Mouse (Mus musculus) heart, embryonic 14.5 days (tissue): ENCODE results near the gene Atg9b. TPM values are rescaled to one million over a fixed set of nuclear protein-coding genes. Genes with fewer than 3 reads are reported as not detected.

ENCODE experiments used
- ATAC-seq: fragments of 200-750 bp; cut with Nextera tagmentation; 2 replicates; pipeline ENCODE4 v1.8.0; 2017; ENCODE audit warnings: low read depth, moderate TSS enrichment; ENCODE audit not compliant: insufficient number of reproducible peaks, insufficient read depth, low FRiP score
- H3K27ac ChIP-seq, 2 experiments: fragments of 200-500 bp in 1 of 2; fragments of 300-500 bp in 1 of 2; sonication (generic) in 1 of 2; replicated peaks in 1 of 2; 2 replicates each; pipeline ENCODE4 v1.5.1; 2012 to 2014; ENCODE audit warnings: low read depth in 2 of 2, low read length in 2 of 2, control low read depth in 1 of 2, mild to moderate bottlenecking in 1 of 2, mixed read lengths in 1 of 2; ENCODE audit not compliant: control insufficient read depth in 1 of 2, insufficient read depth in 1 of 2
- H3K27me3 ChIP-seq: fragments of 300-500 bp; sonication (generic); 2 replicates; pipeline ENCODE4 v1.6.1; 2014; ENCODE audit warnings: mild to moderate bottlenecking, low read length, control low read depth; ENCODE audit not compliant: control insufficient read depth, insufficient read depth
- H3K36me3 ChIP-seq: fragments of 300-500 bp; sonication (generic); 2 replicates; pipeline ENCODE4 v1.6.1; 2014; ENCODE audit warnings: mild to moderate bottlenecking, control low read depth, low read length, mixed read lengths; ENCODE audit not compliant: control insufficient read depth, insufficient read depth
- H3K4me1 ChIP-seq, 2 experiments: fragments of 200-500 bp in 1 of 2; fragments of 300-500 bp in 1 of 2; sonication (generic) in 1 of 2; 2 replicates each; pipeline ENCODE4 v1.6.1; 2012 to 2014; ENCODE audit warnings: low read length in 2 of 2, control low read depth in 1 of 2, mixed read lengths in 1 of 2; ENCODE audit not compliant: control insufficient read depth in 2 of 2, insufficient read depth in 2 of 2
- H3K4me2 ChIP-seq: fragments of 300-500 bp; sonication (generic); 2 replicates; pipeline ENCODE4 v1.6.1; 2014; ENCODE audit warnings: mild to moderate bottlenecking, low read length
- H3K4me3 ChIP-seq, 2 experiments: fragments of 200-500 bp in 1 of 2; fragments of 300-500 bp in 1 of 2; sonication (generic) in 1 of 2; 2 replicates each; pipeline ENCODE4 v1.5.1; 2012 to 2014; ENCODE audit warnings: low read length in 2 of 2, mild to moderate bottlenecking in 2 of 2, control low read depth in 1 of 2, low read depth in 1 of 2, moderate library complexity in 1 of 2; ENCODE audit not compliant: control insufficient read depth in 1 of 2, insufficient read depth in 1 of 2
- H3K9ac ChIP-seq: fragments of 300-500 bp; sonication (generic); 2 replicates; pipeline ENCODE4 v1.6.1; 2014; ENCODE audit warnings: mild to moderate bottlenecking, low read length
- H3K9me3 ChIP-seq: fragments of 300-500 bp; sonication (generic); 2 replicates; pipeline ENCODE4 v1.6.1; 2016; ENCODE audit warnings: low read length, control low read depth; ENCODE audit not compliant: control insufficient read depth
- WGBS: fragments of 180-500 bp; shearing (Covaris S2); extraction: QIAGEN DNeasy Blood & Tissue Kit; methylation state at CpG from one replicate; pipeline ENCODE4 v1.1.7; 2014; 5-methylcytosine and 5-hydroxymethylcytosine counted together
- polyA plus RNA-seq: library from polyadenylated mRNA; unstranded; fragments of >200 nt; fragmentation: Nextera tagmentation; extraction: Ambion mirVana; gene quantifications from 2 replicates; pipeline ENCODE4 v1.2.1, GENCODE M21; 2014

Atg9b gene
- polyA plus RNA-seq, 1 experiment from 2014 or later, result 1.5 TPM

- WGBS, result 54% methylated on average over 4 of the region's 4 CpGs
Observed at GRCm38 (mm10) chr5:24356764-24357163, 35.2 kb downstream of the Atg9b start.

GRCm38 (mm10) chr5:24353327-24353726 is 38.6 kb downstream of the Atg9b start:
- peak overlapping the region; percentile 7 to 16; a peak in 3 of 4 replicates for H3K4me3 ChIP-seq
- no peaks in the 10 kb centered on the region for H3K27me3 ChIP-seq
- no peak for ATAC-seq
- H3K9ac ChIP-seq, result peak overlapping the region; percentile 99
- 12% methylated on average over 4 of the region's 4 CpGs for WGBS
- peaks cover 32 to 39% of the 10 kb centered on the region in 2 experiments for H3K4me1 ChIP-seq
- peak overlapping the region; percentile 89 to 99 for H3K27ac ChIP-seq
- H3K36me3 ChIP-seq, result no peaks in the 10 kb centered on the region
- H3K4me2 ChIP-seq, result peak overlapping the region; percentile 94
- H3K9me3 ChIP-seq, result no peaks in the 10 kb centered on the region

More at GRCm38 (mm10) chr5:24356764-24357163, 35.2 kb downstream of the Atg9b start:
- Histone ChIP-seq H3K9me3 (no peaks in the 10 kb centered on the region), H3K4me1 (peaks cover 27 to 29% of the 10 kb centered on the region in 2 experiments), H3K4me2 (no peak overlapping the region), H3K36me3 (no peaks in the 10 kb centered on the region), H3K27ac (no peak overlapping the region), H3K4me3 (no peak overlapping the region), H3K9ac (no peak overlapping the region), H3K27me3 (no peaks in the 10 kb centered on the region)
- no peak for ATAC-seq

- peaks cover 38 to 49% of the 10 kb centered on the region in 2 experiments for H3K4me1 ChIP-seq
- peak overlapping the region; percentile 96 to 99 for H3K27ac ChIP-seq
- no peaks in the 10 kb centered on the region for H3K9me3 ChIP-seq
- WGBS, result 1% methylated on average over 24 of the region's 24 CpGs
- peaks cover 7% of the 10 kb centered on the region for H3K36me3 ChIP-seq
- ATAC-seq, result peak; percentile 82
- H3K9ac ChIP-seq, result peak overlapping the region; percentile 99
- H3K27me3 ChIP-seq, result no peaks in the 10 kb centered on the region
- H3K4me2 ChIP-seq, result peak overlapping the region; percentile 94
- peak overlapping the region; percentile 59 to 86 for H3K4me3 ChIP-seq
Observed at GRCm38 (mm10) chr5:24352251-24352859, 39.6 kb downstream of the Atg9b start.

GRCm38 (mm10) chr5:24351701-24352171 is 40.2 kb downstream of the Atg9b start:
- H3K4me2 ChIP-seq, result peak overlapping the region; percentile 94
- peak overlapping the region; percentile 96 to 99 for H3K27ac ChIP-seq
- peak; percentile 75 for ATAC-seq
- no peaks in the 10 kb centered on the region for H3K9me3 ChIP-seq
- H3K4me3 ChIP-seq, result peak overlapping the region; percentile 79 to 86
- no peaks in the 10 kb centered on the region for H3K27me3 ChIP-seq
- peak overlapping the region; percentile 99 for H3K9ac ChIP-seq
- peaks cover 14% of the 10 kb centered on the region for H3K36me3 ChIP-seq
- H3K4me1 ChIP-seq, result peaks cover 38 to 50% of the 10 kb centered on the region in 2 experiments
- WGBS, result 1% methylated on average over 35 of the region's 41 CpGs

GRCm38 (mm10) chr5:24351278-24351677 is 40.7 kb downstream of the Atg9b start, which contains the start of gene Kcnh2:
Kcnh2 (minus strand) TSS chr5:24351604.
- Histone ChIP-seq H3K4me3 (peak within 1 kb of the TSS; percentile 79 to 86), H3K27ac (peak within 1 kb of the TSS; percentile 96 to 99), H3K4me2 (peak within 1 kb of the TSS; percentile 94), H3K36me3 (peaks cover 18% of the 10 kb centered on the region), H3K27me3 (no peaks in the 10 kb centered on the region), H3K4me1 (peaks cover 38 to 50% of the 10 kb centered on the region in 2 experiments), H3K9ac (peak within 1 kb of the TSS; percentile 99), H3K9me3 (no peaks in the 10 kb centered on the region)
- ATAC-seq, result no peak
- WGBS, result under 1% methylated on average over 31 of the region's 53 CpGs

- peak overlapping the region; percentile 99 for H3K9ac ChIP-seq
- no peak for ATAC-seq
- H3K4me1 ChIP-seq, result peaks cover 38 to 55% of the 10 kb centered on the region in 2 experiments
- no peaks in the 10 kb centered on the region for H3K27me3 ChIP-seq
- WGBS, result 19% methylated on average over 15 of the region's 15 CpGs
- peaks cover 24% of the 10 kb centered on the region for H3K36me3 ChIP-seq
- peak overlapping the region; percentile 91 to 99 for H3K27ac ChIP-seq
- H3K4me3 ChIP-seq, result peak overlapping the region; percentile 79 to 86
- H3K9me3 ChIP-seq, result no peaks in the 10 kb centered on the region
- peak overlapping the region; percentile 94 for H3K4me2 ChIP-seq
Observed at GRCm38 (mm10) chr5:24350531-24351250, 41.3 kb downstream of the Atg9b start.

- Histone ChIP-seq H3K9ac (peak overlapping the region; percentile 99), H3K4me1 (peaks cover 43 to 61% of the 10 kb centered on the region in 2 experiments), H3K4me3 (peak overlapping the region; percentile 79 to 86), H3K4me2 (peak overlapping the region; percentile 94), H3K36me3 (peaks cover 30% of the 10 kb centered on the region), H3K27me3 (no peaks in the 10 kb centered on the region), H3K9me3 (no peaks in the 10 kb centered on the region), H3K27ac (peak overlapping the region; percentile 91 to 99)
- WGBS, result 18% methylated on average over 3 of the region's 3 CpGs
- no peak for ATAC-seq
Observed at GRCm38 (mm10) chr5:24350073-24350472, 41.9 kb downstream of the Atg9b start.
